Mouse (Mus musculus) forebrain, embryonic 13.5 days (tissue): ENCODE data around the gene Nme2. TPM values are rescaled to one million over a fixed set of nuclear protein-coding genes. Genes with fewer than 3 reads are reported as not detected.

ENCODE experiments used
- ATAC-seq: fragments of 200-750 bp; cut with Nextera tagmentation; 2 replicates; pipeline ENCODE4 v1.8.0; 2017
- H3K27ac ChIP-seq: fragments of 300-500 bp; sonication (generic); 2 replicates; pipeline ENCODE4 v1.5.1; 2015; ENCODE audit warnings: inconsistent platforms, mild to moderate bottlenecking, moderate library complexity
- H3K27me3 ChIP-seq: fragments of 300-500 bp; sonication (generic); 2 replicates; pipeline ENCODE4 v1.6.1; 2015; ENCODE audit warnings: mild to moderate bottlenecking, inconsistent platforms
- H3K36me3 ChIP-seq: fragments of 300-500 bp; sonication (generic); 2 replicates; pipeline ENCODE4 v1.6.1; 2015; ENCODE audit warnings: mild to moderate bottlenecking, inconsistent platforms; ENCODE audit not compliant: poor library complexity, severe bottlenecking
- H3K4me1 ChIP-seq: fragments of 300-500 bp; sonication (generic); 2 replicates; pipeline ENCODE4 v1.6.1; 2015; ENCODE audit warnings: inconsistent platforms
- H3K4me2 ChIP-seq: fragments of 300-500 bp; sonication (generic); 2 replicates; pipeline ENCODE4 v1.6.1; 2015; ENCODE audit warnings: inconsistent platforms, mild to moderate bottlenecking, moderate library complexity
- H3K4me3 ChIP-seq: fragments of 300-500 bp; sonication (generic); 2 replicates; pipeline ENCODE4 v1.5.1; 2015; ENCODE audit warnings: mild to moderate bottlenecking, inconsistent platforms
- H3K9ac ChIP-seq: fragments of 300-500 bp; sonication (generic); 2 replicates; pipeline ENCODE4 v1.6.1; 2015; ENCODE audit warnings: mild to moderate bottlenecking, inconsistent platforms
- H3K9me3 ChIP-seq: fragments of 300-500 bp; sonication (generic); replicated peaks from 2 replicates; pipeline ENCODE4 v1.6.1; 2016; ENCODE audit warnings: inconsistent platforms
- WGBS: fragments of 180-500 bp; shearing (Covaris S2); methylation state at CpG from one replicate; pipeline ENCODE4 v1.1.7; 2015; 5-methylcytosine and 5-hydroxymethylcytosine counted together
- polyA plus RNA-seq: library from polyadenylated mRNA; unstranded; fragments of >200 nt; fragmentation: Nextera tagmentation; extraction: Ambion mirVana; gene quantifications from 2 replicates; pipeline ENCODE4 v1.2.1, GENCODE M21; 2015

Gene Nme2
- polyA plus RNA-seq, 1 experiment from 2014 or later = 116 TPM

GRCm38 (mm10) chr11:93986298-93986697 lies 30.2 kb upstream of the Nme2 start:
- Histone ChIP-seq H3K27ac (no peak overlapping the region), H3K9me3 (no peaks in the 10 kb centered on the region), H3K4me3 (no peak overlapping the region), H3K27me3 (no peaks in the 10 kb centered on the region), H3K4me1 (no peaks in the 10 kb centered on the region), H3K4me2 (no peak overlapping the region), H3K36me3 (no peaks in the 10 kb centered on the region), H3K9ac (no peak overlapping the region)
- no peak for ATAC-seq

GRCm38 (mm10) chr11:93985265-93985664 lies 29.2 kb upstream of the Nme2 start:
- no peak for ATAC-seq
- no peak overlapping the region for H3K4me2 ChIP-seq
- no peak overlapping the region for H3K27ac ChIP-seq
- no peak overlapping the region for H3K9ac ChIP-seq
- H3K4me3 ChIP-seq = no peak overlapping the region
- WGBS = 91% methylated on average over 5 of the region's 5 CpGs
- no peaks in the 10 kb centered on the region for H3K4me1 ChIP-seq
- H3K36me3 ChIP-seq = no peaks in the 10 kb centered on the region
- no peaks in the 10 kb centered on the region for H3K9me3 ChIP-seq
- no peaks in the 10 kb centered on the region for H3K27me3 ChIP-seq

GRCm38 (mm10) chr11:93984619-93985018 lies 28.6 kb upstream of the Nme2 start:
- Histone ChIP-seq H3K4me3 (no peak overlapping the region), H3K9me3 (no peaks in the 10 kb centered on the region), H3K27me3 (no peaks in the 10 kb centered on the region), H3K4me2 (no peak overlapping the region), H3K27ac (no peak overlapping the region), H3K36me3 (no peaks in the 10 kb centered on the region), H3K4me1 (no peaks in the 10 kb centered on the region), H3K9ac (no peak overlapping the region)
- ATAC-seq = no peak
- 91% methylated on average over 3 of the region's 3 CpGs for WGBS

- H3K4me2 ChIP-seq = no peak overlapping the region
- H3K36me3 ChIP-seq = no peaks in the 10 kb centered on the region
- H3K27me3 ChIP-seq = no peaks in the 10 kb centered on the region
- no peak overlapping the region for H3K4me3 ChIP-seq
- ATAC-seq = no peak
- H3K9ac ChIP-seq = no peak overlapping the region
- H3K9me3 ChIP-seq = no peaks in the 10 kb centered on the region
- WGBS = 64% methylated on average over 6 of the region's 6 CpGs
- H3K27ac ChIP-seq = no peak overlapping the region
- no peaks in the 10 kb centered on the region for H3K4me1 ChIP-seq
Measured at GRCm38 (mm10) chr11:93979502-93980049, 23.5 kb upstream of the Nme2 start.

GRCm38 (mm10) chr11:93972951-93973350 lies 16.9 kb upstream of the Nme2 start:
- H3K27me3 ChIP-seq = no peaks in the 10 kb centered on the region
- H3K9me3 ChIP-seq = no peaks in the 10 kb centered on the region
- H3K4me1 ChIP-seq = peaks cover 8% of the 10 kb centered on the region; the same call in 1 of the 2 replicates
- H3K36me3 ChIP-seq = no peaks in the 10 kb centered on the region
- no peak overlapping the region for H3K4me2 ChIP-seq
- no peak for ATAC-seq
- H3K27ac ChIP-seq = no peak overlapping the region
- 80% methylated on average over 5 of the region's 5 CpGs for WGBS
- no peak overlapping the region for H3K9ac ChIP-seq
- no peak overlapping the region for H3K4me3 ChIP-seq

- Histone ChIP-seq H3K4me1 (peaks cover 19% of the 10 kb centered on the region), H3K9ac (no peak overlapping the region), H3K9me3 (no peaks in the 10 kb centered on the region), H3K4me2 (no peak overlapping the region), H3K4me3 (no peak overlapping the region), H3K27ac (no peak overlapping the region), H3K36me3 (peaks cover 12% of the 10 kb centered on the region), H3K27me3 (no peaks in the 10 kb centered on the region)
- no peak for ATAC-seq
- 78% methylated on average over 1 of the region's 1 CpGs for WGBS
Measured at GRCm38 (mm10) chr11:93969799-93970198, 13.7 kb upstream of the Nme2 start.

- H3K4me2 ChIP-seq = peak overlapping the region; percentile 86
- no peak for ATAC-seq
- H3K27me3 ChIP-seq = no peaks in the 10 kb centered on the region
- 90% methylated on average over 6 of the region's 6 CpGs for WGBS
- H3K36me3 ChIP-seq = peaks cover 18% of the 10 kb centered on the region
- no peaks in the 10 kb centered on the region for H3K9me3 ChIP-seq
- H3K4me1 ChIP-seq = peaks cover 19% of the 10 kb centered on the region
- H3K27ac ChIP-seq = peak overlapping the region; percentile 75; the same call in 1 of the 2 replicates
- H3K9ac ChIP-seq = peak overlapping the region; percentile 82; the same call in 1 of the 2 replicates
- no peak overlapping the region; the same call in 1 of the 2 replicates for H3K4me3 ChIP-seq
Measured at GRCm38 (mm10) chr11:93969171-93969570, 13.1 kb upstream of the Nme2 start.

GRCm38 (mm10) chr11:93968848-93969128 lies 12.7 kb upstream of the Nme2 start:
- H3K9ac ChIP-seq = peak overlapping the region; percentile 82; the same call in 1 of the 2 replicates
- peaks cover 19% of the 10 kb centered on the region for H3K4me1 ChIP-seq
- H3K27me3 ChIP-seq = no peaks in the 10 kb centered on the region
- H3K36me3 ChIP-seq = peaks cover 22% of the 10 kb centered on the region
- ATAC-seq = 0 out of 2 replicates have a peak, but pooled peaks have one; percentile 3
- peak overlapping the region; percentile 86 for H3K4me2 ChIP-seq
- peak overlapping the region; percentile 81 for H3K4me3 ChIP-seq
- peak overlapping the region; percentile 75 for H3K27ac ChIP-seq
- WGBS = 57% methylated on average over 6 of the region's 6 CpGs
- H3K9me3 ChIP-seq = no peaks in the 10 kb centered on the region

- peaks cover 19% of the 10 kb centered on the region for H3K4me1 ChIP-seq
- peak within 1 kb of the TSS; percentile 81 for H3K4me3 ChIP-seq
- H3K27me3 ChIP-seq = no peaks in the 10 kb centered on the region
- peak within 1 kb of the TSS; percentile 75 for H3K27ac ChIP-seq
- H3K4me2 ChIP-seq = peak within 1 kb of the TSS; percentile 86
- ATAC-seq = peak; percentile 96
- H3K9me3 ChIP-seq = no peaks in the 10 kb centered on the region
- peaks cover 28% of the 10 kb centered on the region for H3K36me3 ChIP-seq
- under 1% methylated on average over 40 of the region's 40 CpGs for WGBS
- H3K9ac ChIP-seq = peak within 1 kb of the TSS; percentile 82
Measured at GRCm38 (mm10) chr11:93968005-93968847, 12.2 kb upstream of the Nme2 start, which contains the start of the genes Gm20390 and Nme1. Gene Gm20390 (minus strand): TSS chr11:93968293. Gene Nme1 (minus strand): TSS chr11:93968521.

- 5% methylated on average over 11 of the region's 11 CpGs for WGBS
- Histone ChIP-seq H3K27me3 (no peaks in the 10 kb centered on the region), H3K9me3 (no peaks in the 10 kb centered on the region), H3K9ac (peak overlapping the region; percentile 82), H3K27ac (peak overlapping the region; percentile 75), H3K4me3 (peak overlapping the region; percentile 81), H3K36me3 (peaks cover 35% of the 10 kb centered on the region), H3K4me1 (peaks cover 19% of the 10 kb centered on the region), H3K4me2 (peak overlapping the region; percentile 86)
- ATAC-seq = 0 out of 2 replicates have a peak, but pooled peaks have one; percentile 1
Measured at GRCm38 (mm10) chr11:93967381-93967780, 11.3 kb upstream of the Nme2 start.

GRCm38 (mm10) chr11:93965391-93965790 lies 9.3 kb upstream of the Nme2 start:
- no peaks in the 10 kb centered on the region for H3K27me3 ChIP-seq
- H3K9me3 ChIP-seq = no peaks in the 10 kb centered on the region
- no peak overlapping the region for H3K27ac ChIP-seq
- no peak overlapping the region for H3K9ac ChIP-seq
- 94% methylated on average over 6 of the region's 6 CpGs for WGBS
- H3K4me1 ChIP-seq = peaks cover 19% of the 10 kb centered on the region
- H3K4me3 ChIP-seq = no peak overlapping the region
- ATAC-seq = no peak
- H3K36me3 ChIP-seq = peaks cover 55% of the 10 kb centered on the region
- H3K4me2 ChIP-seq = no peak overlapping the region

- Histone ChIP-seq H3K4me2 (no peak overlapping the region), H3K4me3 (no peak overlapping the region), H3K4me1 (peaks cover 11% of the 10 kb centered on the region), H3K27me3 (no peaks in the 10 kb centered on the region), H3K27ac (no peak overlapping the region), H3K36me3 (peaks cover 79% of the 10 kb centered on the region), H3K9me3 (no peaks in the 10 kb centered on the region), H3K9ac (no peak overlapping the region)
- ATAC-seq = no peak
- 84% methylated on average over 4 of the region's 4 CpGs for WGBS
Measured at GRCm38 (mm10) chr11:93963013-93963412, 7.0 kb upstream of the Nme2 start.
